Comparison of ENCODE assay signal across 20 mouse cellular contexts in the genomic region with DNA sequence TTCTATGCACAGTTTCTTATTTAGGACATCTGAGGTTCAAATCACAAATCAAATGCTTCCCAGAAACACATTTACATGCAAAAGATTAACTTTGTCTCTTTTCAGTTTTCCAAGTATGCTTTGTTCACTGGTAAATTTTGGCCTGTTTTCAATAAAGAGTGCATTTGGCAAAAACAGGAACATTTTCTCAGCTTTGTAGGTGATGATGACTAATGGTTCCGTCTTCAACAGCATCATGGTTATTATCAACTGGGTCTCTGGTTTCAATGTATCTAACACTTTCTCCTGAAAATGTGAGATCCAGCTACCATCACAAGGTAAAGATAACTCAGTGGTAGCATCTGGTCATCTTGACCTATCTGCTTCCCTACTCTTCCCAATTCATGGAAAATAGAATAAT.
DNase-seq lines count a peak whose midpoint lies in the region; ATAC-seq lines count a peak whose summit lies in the region.
"Had no signal": no experiment of that assay in that cellular context is flagged by ENCODE, and none has a peak within 500 bp of the region (broad histone marks: within the 10 kb centered on the region; RNA-seq: fewer than 3 reads in every experiment).

No protein-coding gene starts in this region.

- peak; percentile 78 for ATAC-seq in frontal cortex, adult (ENCODE audit: low TSS enrichment)
- ATAC-seq: activated CD4-positive, CD25-positive, alpha-beta regulatory T cell, adult 4 months; CD4-positive, CD25-positive, alpha-beta regulatory T cell, adult 4 months; Patski had no signal

- DNase-seq in frontal cortex, adult 2 months (ENCODE audit: extremely low spot score in 1 of 2, low spot score in 1 of 2): no peak
- peak; percentile 3 for DNase-seq in right cerebral cortex, adult 18-20 months
- no peak for DNase-seq in right cerebral cortex, postnatal 10 days (ENCODE audit: low spot score in 2 of 2)
- peak; percentile 53 for DNase-seq in brain, adult 2 months (ENCODE audit: low read depth, low spot score)
- no peak for DNase-seq in layer of hippocampus, adult 9-10 months (ENCODE audit: low spot score)
- DNase-seq: adrenal gland, adult 2 months; adrenal gland, adult 8-10 months; adrenal gland, postnatal 10 days; adrenal gland, postnatal 14 days; adrenal gland, postnatal 25 days; adrenal gland, postnatal 36 days; B cell, adult 2 months; cerebellum, adult 11 months; cerebellum, adult 11-12 months; cerebellum, adult 18-20 months; cerebellum, adult 2 months had no signal

Comparison
In these comparisons a context has a peak if more than half of its experiments do, and no peak if none do; other contexts are left out.
1. DNase-seq: peak in right cerebral cortex, adult 18-20 months (single experiment) and brain, adult 2 months (single experiment); none in frontal cortex, adult 2 months (0 of 2), right cerebral cortex, postnatal 10 days (0 of 2) and layer of hippocampus, adult 9-10 months (single experiment).